Mouse (Mus musculus) CH12.LX (cell line): ENCODE results near the gene Tgm2. TPM values are rescaled to one million over a fixed set of nuclear protein-coding genes. Genes with fewer than 3 reads are reported as not detected.

ENCODE experiments used
- DNase-seq: peaks from one replicate; pipeline ENCODE4 v3.0.0-alpha.2; 2013; ENCODE audit errors: extremely low read depth
- H3K27ac ChIP-seq: 2 replicates; pipeline ENCODE4 v1.5.1; 2012; ENCODE audit warnings: low read depth, mild to moderate bottlenecking, control low read depth, moderate library complexity; ENCODE audit not compliant: insufficient read depth
- H3K27me3 ChIP-seq: replicated peaks from 2 replicates; pipeline ENCODE3; 2012; ENCODE audit warnings: inconsistent platforms
- H3K36me3 ChIP-seq, 2 experiments: replicated peaks in 1 of 2; 2 replicates each; pipeline versions ENCODE3 to v1.6.1; 2012; ENCODE audit warnings: inconsistent platforms in 1 of 2, low read length in 1 of 2, mild to moderate bottlenecking in 1 of 2, mixed read lengths in 1 of 2, moderate library complexity in 1 of 2; ENCODE audit not compliant: control insufficient read depth in 1 of 2, insufficient read depth in 1 of 2
- H3K4me1 ChIP-seq, 2 experiments: 2 replicates each; pipeline ENCODE4 v1.6.1; 2012; ENCODE audit warnings: inconsistent platforms in 1 of 2, moderate library complexity in 1 of 2; ENCODE audit not compliant: insufficient read depth in 2 of 2, control insufficient read depth in 1 of 2
- H3K4me2 ChIP-seq: 2 replicates; pipeline ENCODE4 v1.6.1; 2012; ENCODE audit warnings: low read depth, mild to moderate bottlenecking, control low read depth; ENCODE audit not compliant: poor library complexity, insufficient read depth, severe bottlenecking
- H3K4me3 ChIP-seq, 3 experiments: fragments of 150-350 bp in 1 of 3; sonication (generic) in 1 of 3; replicated peaks in 1 of 3; 2 replicates each; pipeline versions ENCODE3 to v1.5.1; 2011 to 2012; ENCODE audit warnings: low read depth in 2 of 3, low read length in 2 of 3, mild to moderate bottlenecking in 2 of 3, moderate library complexity in 2 of 3, control low read depth in 1 of 3, improper control_type of control experiment in 1 of 3, inconsistent platforms in 1 of 3, mixed read lengths in 1 of 3; ENCODE audit not compliant: poor library complexity in 1 of 3
- H3K79me2 ChIP-seq: replicated peaks from 2 replicates; pipeline ENCODE4 v1.6.1; 2012; ENCODE audit warnings: mild to moderate bottlenecking, moderate library complexity; ENCODE audit not compliant: control insufficient read depth, poor library complexity, insufficient read depth, severe bottlenecking; ENCODE audit errors: extremely low read depth
- H3K9ac ChIP-seq: 2 replicates; pipeline ENCODE4 v1.6.1; 2012; ENCODE audit warnings: low read depth, mild to moderate bottlenecking, control low read depth, moderate library complexity; ENCODE audit not compliant: insufficient read depth
- H3K9me3 ChIP-seq: replicated peaks from 2 replicates; pipeline ENCODE3; 2012; ENCODE audit warnings: low read length, inconsistent platforms, mixed read lengths
- BHLHE40 ChIP-seq: IDR thresholded peaks from 2 replicates; pipeline ENCODE4 v1.6.1; 2011; ENCODE audit warnings: mild to moderate bottlenecking, low read depth, low read length, improper control_type of control experiment
- CHD1 ChIP-seq: IDR thresholded peaks from 2 replicates; pipeline ENCODE4 v1.6.1; 2012; ENCODE audit warnings: low read depth, low read length, improper control_type of control experiment, inconsistent platforms
- CHD2 ChIP-seq: IDR thresholded peaks from 2 replicates; pipeline ENCODE4 v1.6.1; 2011; ENCODE audit warnings: low read length, improper control_type of control experiment
- ELF1 ChIP-seq: IDR thresholded peaks from 2 replicates; pipeline ENCODE4 v1.6.1; 2014; ENCODE audit warnings: low read depth, mild to moderate bottlenecking, inconsistent platforms, low read length, improper control_type of control experiment
- EP300 ChIP-seq: IDR thresholded peaks from 2 replicates; pipeline ENCODE4 v1.6.1; 2011; ENCODE audit warnings: low read length, improper control_type of control experiment
- ETS1 ChIP-seq: conservative IDR thresholded peaks from 2 replicates; pipeline ENCODE4 v1.6.1; 2012; ENCODE audit warnings: low read depth, mild to moderate bottlenecking, inconsistent platforms, low read length, improper control_type of control experiment, moderate library complexity
- GABPA ChIP-seq: IDR thresholded peaks from 2 replicates; pipeline ENCODE4 v1.6.1; 2012; ENCODE audit warnings: low read depth, low read length, improper control_type of control experiment, inconsistent platforms; ENCODE audit not compliant: insufficient replicate concordance
- HCFC1 ChIP-seq: IDR thresholded peaks from 2 replicates; pipeline ENCODE4 v1.6.1; 2012; ENCODE audit warnings: low read depth, mild to moderate bottlenecking, inconsistent platforms, low read length, improper control_type of control experiment
- IRF4 ChIP-seq: IDR thresholded peaks from 2 replicates; pipeline ENCODE4 v1.6.1; 2014; ENCODE audit warnings: low read depth, mild to moderate bottlenecking, inconsistent platforms, low read length, improper control_type of control experiment
- JUN ChIP-seq: IDR thresholded peaks from 2 replicates; pipeline ENCODE4 v1.6.1; 2011; ENCODE audit warnings: low read depth, mild to moderate bottlenecking, low read length, improper control_type of control experiment, moderate library complexity; ENCODE audit not compliant: insufficient read depth
- MAFK ChIP-seq: IDR thresholded peaks from 2 replicates; pipeline ENCODE4 v1.6.1; 2011; ENCODE audit warnings: low read length, improper control_type of control experiment; ENCODE audit not compliant: insufficient replicate concordance
- MAX ChIP-seq: IDR thresholded peaks from 2 replicates; pipeline ENCODE4 v1.6.1; 2011; ENCODE audit warnings: low read length, improper control_type of control experiment
- MAZ ChIP-seq: IDR thresholded peaks from 2 replicates; pipeline ENCODE4 v1.6.1; 2012; ENCODE audit warnings: low read depth, mild to moderate bottlenecking, inconsistent platforms, low read length, improper control_type of control experiment, moderate library complexity
- MXI1 ChIP-seq: IDR thresholded peaks from 2 replicates; pipeline ENCODE4 v1.6.1; 2011; ENCODE audit warnings: mild to moderate bottlenecking, low read depth, low read length, improper control_type of control experiment
- MYC ChIP-seq: IDR thresholded peaks from 2 replicates; pipeline ENCODE4 v1.6.1; 2011; ENCODE audit warnings: low read depth, mild to moderate bottlenecking, improper control_type of control experiment, low read length
- NELFE ChIP-seq: IDR thresholded peaks from 2 replicates; pipeline ENCODE4 v1.6.1; 2011; ENCODE audit warnings: low read depth, low read length, improper control_type of control experiment
- NRF1 ChIP-seq: IDR thresholded peaks from 2 replicates; pipeline ENCODE4 v1.6.1; 2014; ENCODE audit warnings: low read depth, mild to moderate bottlenecking, inconsistent platforms, low read length, improper control_type of control experiment, moderate library complexity
- PAX5 ChIP-seq: IDR thresholded peaks from 2 replicates; pipeline ENCODE4 v1.6.1; 2012; ENCODE audit warnings: low read length, inconsistent platforms, mixed read lengths
- RAD21 ChIP-seq: IDR thresholded peaks from 2 replicates; pipeline ENCODE4 v1.6.1; 2011; ENCODE audit warnings: low read depth, mild to moderate bottlenecking, low read length, improper control_type of control experiment, moderate library complexity
- RCOR1 ChIP-seq: conservative IDR thresholded peaks from 2 replicates; pipeline ENCODE4 v1.6.1; 2012; ENCODE audit warnings: low read depth, mild to moderate bottlenecking, inconsistent platforms, low read length, improper control_type of control experiment
- SIN3A ChIP-seq: IDR thresholded peaks from 2 replicates; pipeline ENCODE4 v1.6.1; 2012; ENCODE audit warnings: low read length, improper control_type of control experiment, inconsistent platforms
- TCF12 ChIP-seq: IDR thresholded peaks from 2 replicates; pipeline ENCODE4 v1.6.1; 2014; ENCODE audit warnings: low read depth, mild to moderate bottlenecking, inconsistent platforms, low read length, improper control_type of control experiment
- UBTF ChIP-seq: IDR thresholded peaks from 2 replicates; pipeline ENCODE4 v1.6.1; 2012; ENCODE audit warnings: low read depth, mild to moderate bottlenecking, inconsistent platforms, low read length, improper control_type of control experiment, moderate library complexity
- ZKSCAN1 ChIP-seq: IDR thresholded peaks from 2 replicates; pipeline ENCODE4 v1.6.1; 2012; ENCODE audit warnings: low read depth, inconsistent platforms, low read length, improper control_type of control experiment, borderline replicate concordance
- ZMIZ1 ChIP-seq: IDR thresholded peaks from 2 replicates; pipeline ENCODE4 v1.6.1; 2012; ENCODE audit warnings: low read depth, mild to moderate bottlenecking, inconsistent platforms, low read length, improper control_type of control experiment
- ZNF384 ChIP-seq: IDR thresholded peaks from 2 replicates; pipeline ENCODE4 v1.6.1; 2012; ENCODE audit warnings: low read depth, low read length, improper control_type of control experiment, inconsistent platforms
- dilution Hi-C: fragments of 300-500 bp; cut with MboI; formaldehyde crosslinking; loops from 2 replicates; pipeline ENCODE4 v1.14.3; 2020; ENCODE audit warnings: low sequenced_read_pairs; ENCODE audit not compliant: extremely low pct_unique_long_range_greater_than_20kb, extremely low pct_ligation_motif_present
- in situ Hi-C: fragments of 300-500 bp; cut with MboI; formaldehyde crosslinking; loops from 3 replicates; pipeline ENCODE4 v1.14.3; 2019; ENCODE audit warnings: low sequenced_read_pairs, low pct_ligation_motif_present, low pct_unique_long_range_greater_than_20kb, mixed read lengths
- polyA plus RNA-seq: library from polyadenylated mRNA; unstranded; fragments of >175 nt; gene quantifications from 2 replicates; pipeline ENCODE4 v1.2.1, GENCODE M21; 2012; ENCODE audit warnings: low read depth; ENCODE audit not compliant: insufficient read length
- total RNA-seq, 2 experiments: library from RNA; depleted of rRNA; stranded (reverse); fragments of 300-350 nt in 1 of 2; fragments of >200 nt in 1 of 2; gene quantifications; 2 replicates each; pipeline ENCODE4 v1.2.3; 2012 to 2014

Tgm2 gene
- total and polyA plus RNA-seq, 3 experiments: 0.08 to 0.50 (median 0.21) TPM

DNA sequence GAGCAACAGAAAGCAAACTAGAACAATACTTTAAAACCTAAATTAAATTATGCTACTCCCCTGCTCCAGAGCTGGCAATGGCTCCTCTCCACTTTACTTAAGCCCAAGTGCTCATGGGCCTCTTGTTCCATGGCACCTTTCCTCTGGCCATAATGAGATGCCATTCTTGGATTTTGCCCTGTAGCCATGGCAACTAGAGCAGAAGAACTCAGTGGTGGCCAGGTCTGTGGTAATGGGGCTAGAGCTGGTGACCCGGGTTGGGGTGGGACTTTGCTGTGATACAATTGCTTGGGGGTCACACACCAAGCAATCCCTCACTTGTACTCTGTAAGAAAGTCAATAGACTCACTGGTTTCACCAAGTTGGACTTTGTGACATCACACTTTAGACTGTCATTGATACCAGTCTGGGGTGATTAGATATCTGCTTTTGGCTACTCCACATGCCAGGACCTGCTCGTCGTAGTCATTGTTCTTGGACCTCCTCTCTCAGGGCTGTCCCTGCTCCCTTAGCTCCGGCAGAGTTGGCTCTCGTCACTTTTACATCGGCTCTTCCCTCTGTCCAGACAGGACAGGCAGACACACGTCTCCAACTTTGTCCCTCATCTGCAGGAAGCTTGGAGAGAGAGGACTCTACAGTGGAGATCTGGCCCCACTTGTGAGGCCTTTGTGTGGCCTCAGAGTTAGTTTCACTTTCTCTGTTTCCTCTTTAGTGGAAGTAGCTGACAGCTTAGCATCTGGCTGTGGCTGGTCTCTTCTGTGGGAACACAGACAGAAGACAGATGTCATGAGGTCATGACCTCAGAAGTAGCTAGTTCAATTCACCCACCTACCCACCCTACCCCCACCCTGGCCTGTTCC, 13.4 kb upstream of the Tgm2 start:
- peaks cover 22% of the 10 kb centered on the region for H3K27me3 ChIP-seq
- H3K79me2 ChIP-seq: no peaks in the 10 kb centered on the region
- peak overlapping the region; percentile 34; the same call in 1 of the 2 replicates for H3K4me2 ChIP-seq
- in situ Hi-C loops: no loop called here
- TF ChIP-seq NELFE (no peak), ZKSCAN1 (no peak), MAZ (no peak), MYC (0 out of 2 replicates have a peak, but pooled peaks have one; percentile 19), RCOR1 (no peak), CHD1 (no peak), PAX5 (no peak), ETS1 (peak; percentile 82), BHLHE40 (peak; percentile 50), NRF1 (no peak), TCF12 (peak; percentile 72), HCFC1 (no peak), IRF4 (0 out of 2 replicates have a peak, but pooled peaks have one; percentile 32), CHD2 (peak; percentile 36; the same call in 1 of the 2 replicates), SIN3A (peak; percentile 77), GABPA (no peak), EP300 (no peak), MAFK (peak; percentile 17; the same call in 1 of the 2 replicates), ELF1 (0 out of 2 replicates have a peak, but pooled peaks have one; percentile 21)
- H3K4me1 ChIP-seq: peaks cover 8 to 23% of the 10 kb centered on the region in 2 experiments
- DNase-seq: peak; percentile 45
- no peak overlapping the region for H3K27ac ChIP-seq
- peak overlapping the region in 1 of 3 experiments; percentile 39 for H3K4me3 ChIP-seq
- H3K9ac ChIP-seq: peak overlapping the region; percentile 9; the same call in 1 of the 2 replicates
- dilution Hi-C loops: no loop called here
- H3K9me3 ChIP-seq: peaks cover 3% of the 10 kb centered on the region
- no peaks in the 10 kb centered on the region for H3K36me3 ChIP-seq

- Histone ChIP-seq H3K9me3 (peaks cover 3% of the 10 kb centered on the region), H3K36me3 (no peaks in the 10 kb centered on the region), H3K9ac (no peak overlapping the region), H3K4me1 (peaks cover 8 to 33% of the 10 kb centered on the region in 2 experiments), H3K79me2 (no peaks in the 10 kb centered on the region), H3K4me2 (no peak overlapping the region), H3K4me3 (no peak overlapping the region), H3K27me3 (peaks cover 35% of the 10 kb centered on the region), H3K27ac (no peak overlapping the region)
- in situ Hi-C loops: no loop called here
- TF ChIP-seq ZKSCAN1 (no peak), NELFE (no peak), BHLHE40 (no peak), HCFC1 (no peak), MAZ (no peak), ZNF384 (no peak), EP300 (no peak), RAD21 (no peak), UBTF (no peak), RCOR1 (no peak), MAX (no peak), CHD2 (no peak), MXI1 (no peak), PAX5 (no peak), JUN (no peak), TCF12 (no peak), IRF4 (no peak), GABPA (no peak), ZMIZ1 (no peak)
- DNase-seq: no peak
- dilution Hi-C loops: no loop called here
These were observed 11.4 kb upstream of the Tgm2 start for GRCm38 (mm10) chr2:158157654-158158053.
